Mouse (Mus musculus): ENCODE data around the gene Miga2. TPM values are rescaled to one million over a fixed set of nuclear protein-coding genes. Genes with fewer than 3 reads are reported as not detected.
"Not testable (repeated sequence)": the region's sequence is repeated elsewhere in the genome, so short reads cannot be mapped to it uniquely, and the experiment has no call there.

Gene Miga2
- polyA plus RNA-seq, 1 experiment from 2014 or later: 22.0 TPM

DNA sequence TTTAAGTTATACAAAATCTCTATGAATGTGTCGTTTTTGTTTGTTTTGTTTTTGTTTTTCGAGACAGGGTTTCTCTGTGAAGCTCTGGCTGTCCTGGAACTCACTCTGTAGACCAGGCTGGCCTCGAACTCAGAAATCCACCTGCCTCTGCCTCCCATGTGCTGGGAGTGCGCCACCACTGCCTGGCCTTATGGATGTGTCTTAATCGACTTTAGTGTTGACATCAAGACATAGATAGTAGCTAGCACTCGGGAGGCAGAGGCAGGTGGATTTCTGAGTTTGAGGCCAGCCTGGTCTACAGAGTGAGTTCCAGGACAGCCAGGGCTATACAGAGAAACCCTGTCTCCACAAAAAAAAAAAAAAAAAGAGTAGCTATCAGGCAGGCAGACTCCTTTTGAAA, 53.1 kb downstream of the Miga2 start:
- not testable (repeated sequence) for DNase-seq (ENCODE audit: low spot score); H3K36me3 ChIP-seq (ENCODE audit: control insufficient read depth, insufficient read depth, low read length); H3K27ac ChIP-seq (ENCODE audit: low read depth); H3K9ac ChIP-seq (ENCODE audit: low read length); H3K9me3 ChIP-seq (ENCODE audit: control insufficient read depth, low read length); H3K27me3 ChIP-seq (replicated peaks; ENCODE audit: control insufficient read depth, insufficient read depth, low read length); ATAC-seq (replicated peaks; ENCODE audit: low FRiP score, low TSS enrichment, low read depth)
- H3K4me2 ChIP-seq (ENCODE audit: low read length): peak overlapping the region; percentile 85
- 77% methylated on average over 6 of the region's 6 CpGs for WGBS
- H3K4me3 ChIP-seq (ENCODE audit: low read depth, low read length): peak overlapping the region; percentile 67; the same call in 1 of the 2 replicates
- peaks cover 26% of the 10 kb centered on the region for H3K4me1 ChIP-seq (replicated peaks; ENCODE audit: control insufficient read depth, insufficient read depth, low read length)

DNA sequence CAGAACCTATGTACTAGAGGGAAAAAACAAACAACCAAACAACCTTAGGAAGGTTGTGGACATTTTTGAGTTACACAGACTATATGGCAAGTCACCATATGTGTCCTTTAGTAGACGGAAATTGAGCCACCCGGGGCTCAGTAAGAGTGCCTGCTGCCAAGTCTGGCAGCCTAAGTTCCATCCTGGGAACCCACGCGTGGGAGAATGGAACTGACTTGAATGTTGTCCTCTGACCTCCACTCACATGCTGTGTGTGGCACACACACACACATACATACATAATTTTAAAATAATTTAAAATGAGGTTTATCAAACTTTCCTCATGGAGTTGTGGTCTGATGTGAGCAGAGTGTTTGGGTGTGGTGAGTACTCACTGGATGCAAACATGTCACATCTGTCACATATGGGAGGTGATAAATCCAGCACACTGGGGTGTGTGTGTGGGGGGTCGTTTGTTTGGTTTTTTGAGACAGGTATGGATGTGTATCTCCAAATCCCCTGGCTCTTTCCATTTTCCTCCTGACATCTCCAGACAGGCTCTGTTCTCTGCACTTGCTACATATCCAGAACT, 53.6 kb downstream of the Miga2 start:
- H3K36me3 ChIP-seq (ENCODE audit: control insufficient read depth, insufficient read depth, low read length): 0 out of 2 replicates have a peak, but pooled peaks cover 8% of the 10 kb centered on the region
- no peaks in the 10 kb centered on the region for H3K9me3 ChIP-seq (ENCODE audit: control insufficient read depth, low read length)
- H3K4me1 ChIP-seq (replicated peaks; ENCODE audit: control insufficient read depth, insufficient read depth, low read length): peaks cover 26% of the 10 kb centered on the region
- 77% methylated on average over 5 of the region's 5 CpGs for WGBS
- ATAC-seq (replicated peaks; ENCODE audit: low FRiP score, low TSS enrichment, low read depth) (no peak), DNase-seq (ENCODE audit: low spot score) (no peak)
- H3K4me3 ChIP-seq (ENCODE audit: low read depth, low read length): no peak overlapping the region
- H3K9ac ChIP-seq (ENCODE audit: low read length): no peak overlapping the region
- no peaks in the 10 kb centered on the region for H3K27me3 ChIP-seq (replicated peaks; ENCODE audit: control insufficient read depth, insufficient read depth, low read length)
- no peak overlapping the region for H3K4me2 ChIP-seq (ENCODE audit: low read length)
- no peak overlapping the region for H3K27ac ChIP-seq (ENCODE audit: low read depth)

DNA sequence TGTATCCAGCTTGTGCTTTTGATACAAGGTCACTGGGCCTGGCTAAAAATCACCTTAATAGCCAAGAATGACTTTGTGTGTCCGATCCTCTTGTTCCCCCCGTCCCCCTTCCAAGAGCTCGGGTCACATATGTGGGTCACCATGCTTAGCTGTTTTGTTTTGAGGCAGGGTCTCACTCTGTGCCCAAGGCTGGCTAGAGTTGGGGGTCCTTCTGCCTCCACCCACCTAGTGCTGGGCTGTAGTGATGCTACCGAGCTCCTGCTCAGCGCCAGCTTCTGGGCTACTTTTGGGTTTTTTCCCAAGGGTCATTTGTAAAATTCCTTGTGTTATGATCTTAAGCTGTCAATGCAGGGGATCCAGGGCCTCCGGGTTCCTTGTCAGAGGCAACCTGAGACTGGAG, 54.2 kb downstream of the Miga2 start:
- Histone ChIP-seq H3K9me3 (ENCODE audit: control insufficient read depth, low read length) (no peaks in the 10 kb centered on the region), H3K36me3 (ENCODE audit: control insufficient read depth, insufficient read depth, low read length) (0 out of 2 replicates have a peak, but pooled peaks cover 9% of the 10 kb centered on the region), H3K4me3 (ENCODE audit: low read depth, low read length) (no peak overlapping the region), H3K27me3 (replicated peaks; ENCODE audit: control insufficient read depth, insufficient read depth, low read length) (no peaks in the 10 kb centered on the region), H3K9ac (ENCODE audit: low read length) (0 out of 2 replicates have a peak overlapping the region, but pooled peaks have one; percentile 13), H3K27ac (ENCODE audit: low read depth) (no peak overlapping the region), H3K4me2 (ENCODE audit: low read length) (peak overlapping the region; percentile 22; the same call in 1 of the 2 replicates), H3K4me1 (replicated peaks; ENCODE audit: control insufficient read depth, insufficient read depth, low read length) (peaks cover 26% of the 10 kb centered on the region)
- ATAC-seq (replicated peaks; ENCODE audit: low FRiP score, low TSS enrichment, low read depth): no peak
- WGBS: 69% methylated on average over 6 of the region's 6 CpGs
- DNase-seq (ENCODE audit: low spot score): no peak

DNA sequence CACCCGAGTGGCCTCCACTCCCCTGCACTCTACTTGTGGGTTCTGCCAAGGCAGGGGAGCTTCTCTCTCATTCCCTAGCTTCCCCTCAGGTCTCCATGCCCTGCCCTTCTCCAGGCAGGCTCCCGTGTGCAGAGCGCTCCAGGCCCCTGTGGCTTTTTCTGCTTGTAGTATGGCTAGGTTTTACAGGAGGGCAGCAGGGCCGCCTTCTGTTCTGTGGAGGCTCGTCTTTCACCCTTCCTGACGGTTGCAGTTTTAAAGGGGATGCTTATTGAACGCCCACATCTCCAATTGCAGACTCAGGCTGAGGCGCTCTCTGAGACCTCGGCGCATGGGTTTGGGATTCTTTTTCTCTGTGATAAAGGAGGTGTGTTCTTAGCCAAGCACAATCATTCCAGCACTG, 55.1 kb downstream of the Miga2 start:
- ATAC-seq (replicated peaks; ENCODE audit: low FRiP score, low TSS enrichment, low read depth) (no peak), DNase-seq (ENCODE audit: low spot score) (no peak)
- Histone ChIP-seq H3K4me2 (ENCODE audit: low read length) (peak overlapping the region; percentile 22), H3K9me3 (ENCODE audit: control insufficient read depth, low read length) (no peaks in the 10 kb centered on the region), H3K4me1 (replicated peaks; ENCODE audit: control insufficient read depth, insufficient read depth, low read length) (peaks cover 26% of the 10 kb centered on the region), H3K36me3 (ENCODE audit: control insufficient read depth, insufficient read depth, low read length) (0 out of 2 replicates have a peak, but pooled peaks cover 9% of the 10 kb centered on the region), H3K4me3 (ENCODE audit: low read depth, low read length) (no peak overlapping the region), H3K27ac (ENCODE audit: low read depth) (peak overlapping the region; percentile 40; the same call in 1 of the 2 replicates), H3K9ac (ENCODE audit: low read length) (0 out of 2 replicates have a peak overlapping the region, but pooled peaks have one; percentile 0), H3K27me3 (replicated peaks; ENCODE audit: control insufficient read depth, insufficient read depth, low read length) (no peaks in the 10 kb centered on the region)
- 21% methylated on average over 10 of the region's 10 CpGs for WGBS

- Histone ChIP-seq H3K36me3 (ENCODE audit: control insufficient read depth, insufficient read depth, low read length) (peaks cover 13% of the 10 kb centered on the region), H3K9ac (ENCODE audit: low read length) (no peak overlapping the region), H3K9me3 (ENCODE audit: control insufficient read depth, low read length) (no peaks in the 10 kb centered on the region), H3K27ac (ENCODE audit: low read depth) (no peak overlapping the region), H3K27me3 (replicated peaks; ENCODE audit: control insufficient read depth, insufficient read depth, low read length) (no peaks in the 10 kb centered on the region), H3K4me3 (ENCODE audit: low read depth, low read length) (no peak overlapping the region), H3K4me2 (ENCODE audit: low read length) (no peak overlapping the region), H3K4me1 (replicated peaks; ENCODE audit: control insufficient read depth, insufficient read depth, low read length) (peaks cover 23% of the 10 kb centered on the region)
- DNase-seq (ENCODE audit: low spot score) (no peak), ATAC-seq (replicated peaks; ENCODE audit: low FRiP score, low TSS enrichment, low read depth) (no peak)
- WGBS: 75% methylated on average over 4 of the region's 4 CpGs
Observed at GRCm38 (mm10) chr2:30421432-30421831, 57.4 kb downstream of the Miga2 start.

- no peak overlapping the region for H3K4me2 ChIP-seq (ENCODE audit: low read length)
- DNase-seq (ENCODE audit: low spot score): no peak
- H3K27ac ChIP-seq (ENCODE audit: low read depth): no peak overlapping the region
- no peak overlapping the region for H3K9ac ChIP-seq (ENCODE audit: low read length)
- no peak for ATAC-seq (replicated peaks; ENCODE audit: low FRiP score, low TSS enrichment, low read depth)
- no peaks in the 10 kb centered on the region for H3K27me3 ChIP-seq (replicated peaks; ENCODE audit: control insufficient read depth, insufficient read depth, low read length)
- H3K9me3 ChIP-seq (ENCODE audit: control insufficient read depth, low read length): no peaks in the 10 kb centered on the region
- no peak overlapping the region for H3K4me3 ChIP-seq (ENCODE audit: low read depth, low read length)
- H3K4me1 ChIP-seq (replicated peaks; ENCODE audit: control insufficient read depth, insufficient read depth, low read length): no peaks in the 10 kb centered on the region
- H3K36me3 ChIP-seq (ENCODE audit: control insufficient read depth, insufficient read depth, low read length): peaks cover 77% of the 10 kb centered on the region
Observed at GRCm38 (mm10) chr2:30429156-30429555, 65.1 kb downstream of the Miga2 start.

Small RNA genes within 50 kb of the gene (microRNA-seq; reads per million reads assigned to microRNA genes)
- not detected for gene Gm47292

Other genes starting within 250 kb of the Miga2 start
- 9.1 and 9.5 TPM in 2 replicates for gene Zer1, start 239.6 kb upstream of the Miga2 start, polyA plus RNA-seq (2014; fragmentation: Nextera tagmentation; extraction: Ambion mirVana)
- 8.9 and 10.5 TPM in 2 replicates for gene Tbc1d13, start 230.5 kb upstream of the Miga2 start, polyA plus RNA-seq (2014; fragmentation: Nextera tagmentation; extraction: Ambion mirVana)
- gene Endog, start 192.7 kb upstream of the Miga2 start, polyA plus RNA-seq (2014; fragmentation: Nextera tagmentation; extraction: Ambion mirVana): 30.7 and 38.7 TPM in 2 replicates
- 71.1 and 74.1 TPM in 2 replicates for gene Spout1, start 185.8 kb upstream of the Miga2 start, polyA plus RNA-seq (2014; fragmentation: Nextera tagmentation; extraction: Ambion mirVana)
- gene Kyat1, start 158.4 kb upstream of the Miga2 start, polyA plus RNA-seq (2014; fragmentation: Nextera tagmentation; extraction: Ambion mirVana): 13.0 and 15.6 TPM in 2 replicates
- gene Lrrc8a, start 126.5 kb upstream of the Miga2 start, polyA plus RNA-seq (2014; fragmentation: Nextera tagmentation; extraction: Ambion mirVana): 43.3 and 43.7 TPM in 2 replicates
- 0.05 and 0.28 TPM in 2 replicates for gene Gm28035, start 123.7 kb upstream of the Miga2 start, polyA plus RNA-seq (2014; fragmentation: Nextera tagmentation; extraction: Ambion mirVana)
- gene Phyhd1, start 98.0 kb upstream of the Miga2 start, polyA plus RNA-seq (2014; fragmentation: Nextera tagmentation; extraction: Ambion mirVana): 13.3 and 14.1 TPM in 2 replicates
- not detected in 2 replicates for gene Gm28038, start 83.2 kb upstream of the Miga2 start, polyA plus RNA-seq (2014; fragmentation: Nextera tagmentation; extraction: Ambion mirVana)
- 31.9 and 34.1 TPM in 2 replicates for gene Dolk, start 77.9 kb upstream of the Miga2 start, polyA plus RNA-seq (2014; fragmentation: Nextera tagmentation; extraction: Ambion mirVana)
- 45.2 and 45.9 TPM in 2 replicates for gene Nup188, start 77.8 kb upstream of the Miga2 start, polyA plus RNA-seq (2014; fragmentation: Nextera tagmentation; extraction: Ambion mirVana)
- gene Sh3glb2, start 4.9 kb upstream of the Miga2 start, polyA plus RNA-seq (2014; fragmentation: Nextera tagmentation; extraction: Ambion mirVana): 60.9 and 65.9 TPM in 2 replicates
- 40.0 and 41.7 TPM in 2 replicates for gene Dolpp1, start 28.0 kb downstream of the Miga2 start, polyA plus RNA-seq (2014; fragmentation: Nextera tagmentation; extraction: Ambion mirVana)
- 22.6 and 25.3 TPM in 2 replicates for gene Crat, start 51.6 kb downstream of the Miga2 start, polyA plus RNA-seq (2014; fragmentation: Nextera tagmentation; extraction: Ambion mirVana)
- 76.6 and 78.2 TPM in 2 replicates for gene Ptpa, start 51.8 kb downstream of the Miga2 start, polyA plus RNA-seq (2014; fragmentation: Nextera tagmentation; extraction: Ambion mirVana)
- 2.1 TPM in 2 replicates for gene Ier5l, start 110.0 kb downstream of the Miga2 start, polyA plus RNA-seq (2014; fragmentation: Nextera tagmentation; extraction: Ambion mirVana)
- 0.99 and 1.1 TPM in 2 replicates for gene Cstad, start 230.8 kb downstream of the Miga2 start, polyA plus RNA-seq (2014; fragmentation: Nextera tagmentation; extraction: Ambion mirVana)

All from intestine, embryonic 14.5 days (tissue).